Mouse (Mus musculus): Measurements from ENCODE around the gene Srebf2. TPM values are rescaled to one million over a fixed set of nuclear protein-coding genes. Genes with fewer than 3 reads are reported as not detected.

The Srebf2 gene
- polyA plus RNA-seq, 2 experiments, result 29.3 to 30.8 TPM

DNA sequence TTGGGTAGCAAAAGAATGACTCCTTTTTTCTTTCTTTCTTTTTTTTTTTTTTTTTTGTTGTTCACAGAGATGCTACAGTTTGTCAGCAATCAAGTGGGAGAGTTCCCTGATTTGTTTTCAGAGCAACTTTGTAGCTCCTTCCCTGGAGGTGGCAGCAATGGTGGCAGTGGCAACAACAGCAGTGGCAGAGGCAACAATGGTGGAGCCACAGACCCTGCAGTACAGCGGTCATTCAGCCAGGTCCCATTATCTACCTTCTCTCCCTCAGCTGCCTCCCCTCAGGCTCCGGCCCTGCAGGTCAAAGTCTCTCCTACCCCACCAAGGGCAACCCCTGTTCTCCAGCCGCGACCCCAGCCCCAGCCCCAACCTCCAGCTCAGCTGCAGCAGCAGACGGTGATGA lies 22.7 kb downstream of the Srebf2 start:
- Histone ChIP-seq H3K27ac (no peak overlapping the region), H3K4me1 (replicated peaks; ENCODE audit: control insufficient read depth in 2 of 2, insufficient read depth in 2 of 2, low read length in 1 of 2) (peaks cover 16 to 18% of the 10 kb centered on the region in 2 experiments), H3K9me3 (ENCODE audit: control insufficient read depth, low read length) (no peaks in the 10 kb centered on the region), H3K4me2 (ENCODE audit: low read depth) (no peak overlapping the region), H3K27me3 (ENCODE audit: control insufficient read depth, insufficient read depth, low read length) (no peaks in the 10 kb centered on the region), H3K9ac (replicated peaks) (no peak overlapping the region), H3K36me3 (replicated peaks; ENCODE audit: control insufficient read depth, insufficient read depth, low read depth) (peaks cover 40% of the 10 kb centered on the region), H3K4me3 (ENCODE audit: insufficient read depth in 1 of 2, low read depth in 2 of 2, low read length in 2 of 2) (no peak overlapping the region)
- TF ChIP-seq CTCF (IDR thresholded peaks at IDR 0.05; ENCODE audit: low read depth) (no peak), EP300 (IDR thresholded peaks at IDR 0.05; ENCODE audit: low read depth) (no peak)
- WGBS (ENCODE audit: insufficient replicate concordance), result 80% methylated on average over 5 of the region's 5 CpGs
- ATAC-seq (ENCODE audit: insufficient read depth) (no peak), DNase-seq (ENCODE audit: low read depth in 3 of 3, low spot score in 3 of 3) (no peak)

DNA sequence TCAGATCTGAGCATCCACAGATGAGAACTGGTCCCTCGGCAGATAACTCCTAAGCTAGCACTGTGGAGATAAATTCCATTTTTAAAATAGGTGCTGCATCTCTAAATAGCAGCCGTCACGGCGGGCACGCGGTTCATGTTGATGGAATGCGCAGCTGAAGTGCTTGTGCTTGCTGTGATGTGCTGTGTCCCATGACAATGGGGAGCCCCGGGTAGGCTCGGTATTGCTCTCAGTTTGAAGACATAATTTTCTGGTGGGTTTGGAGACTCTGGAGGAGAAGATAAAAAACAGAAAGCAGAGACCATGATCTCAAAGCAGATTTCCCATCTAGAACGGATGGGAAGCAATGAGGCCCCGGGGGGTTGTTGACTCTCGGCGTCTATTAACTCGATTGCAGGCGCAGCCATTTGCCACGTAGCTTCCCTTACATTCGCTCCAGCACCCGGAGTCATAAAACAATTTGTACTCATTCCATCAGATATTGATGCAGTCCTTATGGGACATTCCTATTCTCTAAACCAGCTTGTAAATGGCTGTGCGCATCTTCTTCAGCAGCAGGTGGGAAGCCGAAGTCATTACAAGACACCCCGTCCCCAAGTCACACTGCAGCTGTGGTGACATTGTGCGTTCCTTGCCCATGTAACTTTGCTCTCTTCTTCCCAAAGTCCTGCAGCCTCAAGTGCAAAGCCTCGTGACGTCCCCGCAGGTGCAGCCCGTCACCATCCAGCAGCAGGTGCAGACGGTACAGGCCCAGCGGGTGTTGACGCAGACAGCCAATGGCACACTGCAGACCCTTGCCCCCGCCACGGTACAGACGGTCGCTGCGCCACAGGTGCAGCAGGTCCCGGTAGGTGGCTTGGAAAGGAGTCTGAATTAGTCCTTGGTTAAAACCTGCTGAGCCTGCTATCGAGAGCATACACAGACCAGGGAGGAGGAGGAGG lies 23.7 kb downstream of the Srebf2 start:
- H3K4me2 ChIP-seq (ENCODE audit: low read depth), result no peak overlapping the region
- no peak overlapping the region for H3K4me3 ChIP-seq (ENCODE audit: insufficient read depth in 1 of 2, low read depth in 2 of 2, low read length in 2 of 2)
- peaks cover 49% of the 10 kb centered on the region for H3K36me3 ChIP-seq (replicated peaks; ENCODE audit: control insufficient read depth, insufficient read depth, low read depth)
- DNase-seq (ENCODE audit: low read depth in 3 of 3, low spot score in 3 of 3), result no peak
- H3K27ac ChIP-seq, result no peak overlapping the region
- WGBS (ENCODE audit: insufficient replicate concordance), result 90% methylated on average over 36 of the region's 36 CpGs
- H3K4me1 ChIP-seq (replicated peaks; ENCODE audit: control insufficient read depth in 2 of 2, insufficient read depth in 2 of 2, low read length in 1 of 2), result peaks cover 10% of the 10 kb centered on the region in 2 experiments
- H3K9me3 ChIP-seq (ENCODE audit: control insufficient read depth, low read length), result no peaks in the 10 kb centered on the region
- H3K9ac ChIP-seq (replicated peaks), result no peak overlapping the region
- TF ChIP-seq EP300 (IDR thresholded peaks at IDR 0.05; ENCODE audit: low read depth) (no peak), CTCF (IDR thresholded peaks at IDR 0.05; ENCODE audit: low read depth) (no peak)
- H3K27me3 ChIP-seq (ENCODE audit: control insufficient read depth, insufficient read depth, low read length), result no peaks in the 10 kb centered on the region
- ATAC-seq (ENCODE audit: insufficient read depth), result no peak

DNA sequence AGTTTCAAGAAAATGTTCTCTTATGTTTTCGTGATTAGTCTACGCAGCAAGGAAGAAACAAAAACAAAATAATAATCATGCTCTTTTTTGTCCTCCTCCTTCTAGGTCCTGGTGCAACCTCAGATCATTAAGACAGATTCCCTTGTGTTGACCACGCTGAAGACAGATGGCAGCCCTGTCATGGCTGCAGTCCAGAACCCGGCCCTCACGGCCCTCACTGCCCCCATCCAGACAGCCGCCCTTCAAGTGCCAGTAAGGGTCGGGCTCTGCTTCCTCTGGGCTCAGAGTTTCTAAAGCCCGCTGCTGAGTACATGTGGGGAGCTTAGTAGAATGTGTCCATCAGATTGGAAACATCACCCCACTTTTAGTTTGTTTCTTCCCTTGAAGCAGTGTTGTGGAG lies 25.7 kb downstream of the Srebf2 start:
- 88% methylated on average over 8 of the region's 8 CpGs for WGBS (ENCODE audit: insufficient replicate concordance)
- TF ChIP-seq CTCF (IDR thresholded peaks at IDR 0.05; ENCODE audit: low read depth) (no peak), EP300 (IDR thresholded peaks at IDR 0.05; ENCODE audit: low read depth) (no peak)
- Histone ChIP-seq H3K9me3 (ENCODE audit: control insufficient read depth, low read length) (no peaks in the 10 kb centered on the region), H3K27me3 (ENCODE audit: control insufficient read depth, insufficient read depth, low read length) (no peaks in the 10 kb centered on the region), H3K4me2 (ENCODE audit: low read depth) (no peak overlapping the region), H3K4me3 (ENCODE audit: insufficient read depth in 1 of 2, low read depth in 2 of 2, low read length in 2 of 2) (no peak overlapping the region), H3K27ac (no peak overlapping the region), H3K36me3 (replicated peaks; ENCODE audit: control insufficient read depth, insufficient read depth, low read depth) (peaks cover 63% of the 10 kb centered on the region), H3K9ac (replicated peaks) (no peak overlapping the region), H3K4me1 (replicated peaks; ENCODE audit: control insufficient read depth in 2 of 2, insufficient read depth in 2 of 2, low read length in 1 of 2) (no peaks in the 10 kb centered on the region)
- DNase-seq (ENCODE audit: low read depth in 3 of 3, low spot score in 3 of 3), result no peak
- no peak for ATAC-seq (ENCODE audit: insufficient read depth)

DNA sequence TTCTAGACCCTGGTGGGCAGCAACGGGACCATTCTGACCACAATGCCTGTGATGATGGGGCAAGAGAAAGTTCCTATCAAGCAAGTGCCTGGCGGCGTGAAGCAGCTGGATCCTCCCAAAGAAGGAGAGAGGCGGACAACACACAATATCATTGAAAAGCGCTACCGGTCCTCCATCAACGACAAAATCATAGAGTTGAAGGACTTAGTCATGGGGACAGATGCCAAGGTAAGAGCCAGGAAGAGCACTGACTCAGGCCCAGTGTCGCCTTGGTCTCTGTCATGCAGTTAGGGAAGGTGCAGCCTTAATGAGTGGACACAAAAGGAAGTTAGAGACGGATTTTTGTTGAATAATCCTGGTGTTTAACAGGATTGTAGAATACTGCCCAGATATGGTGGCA lies 28.1 kb downstream of the Srebf2 start:
- H3K27me3 ChIP-seq (ENCODE audit: control insufficient read depth, insufficient read depth, low read length), result no peaks in the 10 kb centered on the region
- no peaks in the 10 kb centered on the region for H3K9me3 ChIP-seq (ENCODE audit: control insufficient read depth, low read length)
- DNase-seq (ENCODE audit: low read depth in 3 of 3, low spot score in 3 of 3), result no peak
- H3K4me1 ChIP-seq (replicated peaks; ENCODE audit: control insufficient read depth in 2 of 2, insufficient read depth in 2 of 2, low read length in 1 of 2), result no peaks in the 10 kb centered on the region
- no peak for ATAC-seq (ENCODE audit: insufficient read depth)
- H3K36me3 ChIP-seq (replicated peaks; ENCODE audit: control insufficient read depth, insufficient read depth, low read depth), result peaks cover 82% of the 10 kb centered on the region
- WGBS (ENCODE audit: insufficient replicate concordance), result 85% methylated on average over 9 of the region's 9 CpGs
- no peak overlapping the region for H3K4me3 ChIP-seq (ENCODE audit: insufficient read depth in 1 of 2, low read depth in 2 of 2, low read length in 2 of 2)
- no peak overlapping the region for H3K9ac ChIP-seq (replicated peaks)
- TF ChIP-seq CTCF (IDR thresholded peaks at IDR 0.05; ENCODE audit: low read depth), result no peak
- TF ChIP-seq EP300 (IDR thresholded peaks at IDR 0.05; ENCODE audit: low read depth), result no peak
- H3K4me2 ChIP-seq (ENCODE audit: low read depth), result no peak overlapping the region
- no peak overlapping the region for H3K27ac ChIP-seq

DNA sequence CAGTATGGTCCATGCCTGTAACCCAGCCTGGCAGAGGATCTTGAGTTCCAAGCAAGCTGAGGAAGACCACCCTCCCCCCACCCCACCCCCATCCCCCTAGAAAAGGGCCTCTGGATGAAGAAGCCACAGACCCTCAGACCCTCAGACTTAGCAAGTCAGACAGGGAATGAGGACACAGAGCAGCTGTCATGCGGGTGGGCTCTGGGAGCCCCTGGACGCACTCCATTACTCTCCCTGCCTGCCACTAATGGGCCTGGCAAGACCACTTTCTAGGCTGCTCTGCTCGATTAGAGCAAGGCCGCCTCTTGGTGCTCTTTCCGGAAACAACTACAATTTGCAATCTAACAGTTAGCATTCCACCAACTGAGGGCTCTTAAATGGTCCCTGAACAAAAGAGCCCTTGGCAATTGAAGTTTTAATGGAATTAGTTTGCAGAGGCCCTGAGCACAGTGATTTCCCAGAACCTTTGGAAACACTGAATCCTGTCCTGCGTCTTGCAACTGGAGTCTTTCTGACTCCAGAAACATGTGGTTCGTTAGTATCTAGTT lies 30.8 kb downstream of the Srebf2 start:
- Histone ChIP-seq H3K4me1 (replicated peaks; ENCODE audit: control insufficient read depth in 2 of 2, insufficient read depth in 2 of 2, low read length in 1 of 2) (peaks cover 0 to 3% of the 10 kb centered on the region in 2 experiments; a peak in 2 of 4 replicates), H3K27me3 (ENCODE audit: control insufficient read depth, insufficient read depth, low read length) (no peaks in the 10 kb centered on the region), H3K4me3 (ENCODE audit: insufficient read depth in 1 of 2, low read depth in 2 of 2, low read length in 2 of 2) (no peak overlapping the region), H3K9ac (replicated peaks) (no peak overlapping the region), H3K27ac (no peak overlapping the region), H3K9me3 (ENCODE audit: control insufficient read depth, low read length) (peaks cover 5% of the 10 kb centered on the region), H3K36me3 (replicated peaks; ENCODE audit: control insufficient read depth, insufficient read depth, low read depth) (peaks cover 87% of the 10 kb centered on the region), H3K4me2 (ENCODE audit: low read depth) (no peak overlapping the region)
- ATAC-seq (ENCODE audit: insufficient read depth), result no peak
- TF ChIP-seq EP300 (IDR thresholded peaks at IDR 0.05; ENCODE audit: low read depth) (no peak), CTCF (IDR thresholded peaks at IDR 0.05; ENCODE audit: low read depth) (no peak)
- DNase-seq (ENCODE audit: low read depth in 3 of 3, low spot score in 3 of 3), result no peak
- 81% methylated on average over 7 of the region's 7 CpGs for WGBS (ENCODE audit: insufficient replicate concordance)
